Mouse (Mus musculus) CH12.LX (cell line): Measurements from ENCODE around the gene Dennd1a. TPM values are rescaled to one million over a fixed set of nuclear protein-coding genes. Genes with fewer than 3 reads are reported as not detected.

Source experiments
- DNase-seq: peaks from one replicate; pipeline ENCODE4 v3.0.0-alpha.2; 2013; ENCODE audit errors: extremely low read depth
- H3K27ac ChIP-seq: 2 replicates; pipeline ENCODE4 v1.5.1; 2012; ENCODE audit warnings: low read depth, mild to moderate bottlenecking, control low read depth, moderate library complexity; ENCODE audit not compliant: insufficient read depth
- H3K27me3 ChIP-seq: replicated peaks from 2 replicates; pipeline ENCODE3; 2012; ENCODE audit warnings: inconsistent platforms
- H3K36me3 ChIP-seq, 2 experiments: replicated peaks in 1 of 2; 2 replicates each; pipeline versions ENCODE3 to v1.6.1; 2012; ENCODE audit warnings: inconsistent platforms in 1 of 2, low read length in 1 of 2, mild to moderate bottlenecking in 1 of 2, mixed read lengths in 1 of 2, moderate library complexity in 1 of 2; ENCODE audit not compliant: control insufficient read depth in 1 of 2, insufficient read depth in 1 of 2
- H3K4me1 ChIP-seq, 2 experiments: 2 replicates each; pipeline ENCODE4 v1.6.1; 2012; ENCODE audit warnings: inconsistent platforms in 1 of 2, moderate library complexity in 1 of 2; ENCODE audit not compliant: insufficient read depth in 2 of 2, control insufficient read depth in 1 of 2
- H3K4me2 ChIP-seq: 2 replicates; pipeline ENCODE4 v1.6.1; 2012; ENCODE audit warnings: low read depth, mild to moderate bottlenecking, control low read depth; ENCODE audit not compliant: poor library complexity, insufficient read depth, severe bottlenecking
- H3K4me3 ChIP-seq, 3 experiments: fragments of 150-350 bp in 1 of 3; sonication (generic) in 1 of 3; replicated peaks in 1 of 3; 2 replicates each; pipeline versions ENCODE3 to v1.5.1; 2011 to 2012; ENCODE audit warnings: low read depth in 2 of 3, low read length in 2 of 3, mild to moderate bottlenecking in 2 of 3, moderate library complexity in 2 of 3, control low read depth in 1 of 3, improper control_type of control experiment in 1 of 3, inconsistent platforms in 1 of 3, mixed read lengths in 1 of 3; ENCODE audit not compliant: poor library complexity in 1 of 3
- H3K79me2 ChIP-seq: replicated peaks from 2 replicates; pipeline ENCODE4 v1.6.1; 2012; ENCODE audit warnings: mild to moderate bottlenecking, moderate library complexity; ENCODE audit not compliant: control insufficient read depth, poor library complexity, insufficient read depth, severe bottlenecking; ENCODE audit errors: extremely low read depth
- H3K9ac ChIP-seq: 2 replicates; pipeline ENCODE4 v1.6.1; 2012; ENCODE audit warnings: low read depth, mild to moderate bottlenecking, control low read depth, moderate library complexity; ENCODE audit not compliant: insufficient read depth
- H3K9me3 ChIP-seq: replicated peaks from 2 replicates; pipeline ENCODE3; 2012; ENCODE audit warnings: low read length, inconsistent platforms, mixed read lengths
- BHLHE40 ChIP-seq: IDR thresholded peaks from 2 replicates; pipeline ENCODE4 v1.6.1; 2011; ENCODE audit warnings: mild to moderate bottlenecking, low read depth, low read length, improper control_type of control experiment
- ELF1 ChIP-seq: IDR thresholded peaks from 2 replicates; pipeline ENCODE4 v1.6.1; 2014; ENCODE audit warnings: low read depth, mild to moderate bottlenecking, inconsistent platforms, low read length, improper control_type of control experiment
- EP300 ChIP-seq: IDR thresholded peaks from 2 replicates; pipeline ENCODE4 v1.6.1; 2011; ENCODE audit warnings: low read length, improper control_type of control experiment
- JUN ChIP-seq: IDR thresholded peaks from 2 replicates; pipeline ENCODE4 v1.6.1; 2011; ENCODE audit warnings: low read depth, mild to moderate bottlenecking, low read length, improper control_type of control experiment, moderate library complexity; ENCODE audit not compliant: insufficient read depth
- JUND ChIP-seq: conservative IDR thresholded peaks from 2 replicates; pipeline ENCODE4 v1.6.1; 2011; ENCODE audit warnings: low read depth, low read length, improper control_type of control experiment
- MAFK ChIP-seq: IDR thresholded peaks from 2 replicates; pipeline ENCODE4 v1.6.1; 2011; ENCODE audit warnings: low read length, improper control_type of control experiment; ENCODE audit not compliant: insufficient replicate concordance
- PAX5 ChIP-seq: IDR thresholded peaks from 2 replicates; pipeline ENCODE4 v1.6.1; 2012; ENCODE audit warnings: low read length, inconsistent platforms, mixed read lengths
- POLR2AphosphoS2 ChIP-seq: IDR thresholded peaks from 2 replicates; pipeline ENCODE4 v1.6.1; 2011; ENCODE audit warnings: low read depth, low read length, improper control_type of control experiment
- SIN3A ChIP-seq: IDR thresholded peaks from 2 replicates; pipeline ENCODE4 v1.6.1; 2012; ENCODE audit warnings: low read length, improper control_type of control experiment, inconsistent platforms
- TCF12 ChIP-seq: IDR thresholded peaks from 2 replicates; pipeline ENCODE4 v1.6.1; 2014; ENCODE audit warnings: low read depth, mild to moderate bottlenecking, inconsistent platforms, low read length, improper control_type of control experiment
- USF1 ChIP-seq: IDR thresholded peaks from 2 replicates; pipeline ENCODE4 v1.6.1; 2014; ENCODE audit warnings: low read depth, mild to moderate bottlenecking, inconsistent platforms, low read length, improper control_type of control experiment
- USF2 ChIP-seq: conservative IDR thresholded peaks from 2 replicates; pipeline ENCODE4 v1.6.1; 2011; ENCODE audit warnings: low read depth, low read length, improper control_type of control experiment
- ZC3H11A ChIP-seq: IDR thresholded peaks from 2 replicates; pipeline ENCODE4 v1.6.1; 2012; ENCODE audit warnings: low read depth, mild to moderate bottlenecking, inconsistent platforms, low read length, improper control_type of control experiment
- dilution Hi-C: fragments of 300-500 bp; cut with MboI; formaldehyde crosslinking; loops from 2 replicates; pipeline ENCODE4 v1.14.3; 2020; ENCODE audit warnings: low sequenced_read_pairs; ENCODE audit not compliant: extremely low pct_unique_long_range_greater_than_20kb, extremely low pct_ligation_motif_present
- in situ Hi-C: fragments of 300-500 bp; cut with MboI; formaldehyde crosslinking; loops from 3 replicates; pipeline ENCODE4 v1.14.3; 2019; ENCODE audit warnings: low sequenced_read_pairs, low pct_ligation_motif_present, low pct_unique_long_range_greater_than_20kb, mixed read lengths
- polyA plus RNA-seq: library from polyadenylated mRNA; unstranded; fragments of >175 nt; gene quantifications from 2 replicates; pipeline ENCODE4 v1.2.1, GENCODE M21; 2012; ENCODE audit warnings: low read depth; ENCODE audit not compliant: insufficient read length
- total RNA-seq, 2 experiments: library from RNA; depleted of rRNA; stranded (reverse); fragments of 300-350 nt in 1 of 2; fragments of >200 nt in 1 of 2; gene quantifications; 2 replicates each; pipeline ENCODE4 v1.2.3; 2012 to 2014

The Dennd1a gene
- total and polyA plus RNA-seq, 3 experiments = 2.7 to 7.3 (median 4.3) TPM

DNA sequence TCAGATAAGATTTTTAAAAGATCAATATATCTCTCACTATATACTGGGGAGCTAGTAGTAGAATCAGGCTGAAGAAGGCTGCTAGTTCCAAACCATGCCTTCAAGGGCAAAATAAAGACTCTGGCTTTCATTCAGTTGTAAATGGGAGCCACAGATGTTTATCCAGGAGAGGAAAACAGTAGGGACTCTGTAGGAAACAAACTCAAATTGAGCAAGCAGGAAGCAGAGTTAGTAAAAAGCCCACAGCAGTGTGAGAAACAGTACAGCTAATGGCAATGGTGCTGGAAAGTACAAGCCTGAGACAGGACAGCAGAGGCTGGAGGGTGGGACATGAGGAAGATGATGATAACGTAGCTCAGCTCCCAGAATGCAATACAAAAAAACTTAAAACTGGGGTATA lies 103.3 kb downstream of the Dennd1a start:
- Histone ChIP-seq H3K27ac (no peak overlapping the region), H3K4me3 (no peak overlapping the region), H3K27me3 (no peaks in the 10 kb centered on the region), H3K9me3 (no peaks in the 10 kb centered on the region), H3K9ac (no peak overlapping the region), H3K4me1 (peaks cover 0 to 12% of the 10 kb centered on the region in 2 experiments; a peak in 2 of 4 replicates), H3K4me2 (no peak overlapping the region), H3K36me3 (no peaks in the 10 kb centered on the region), H3K79me2 (no peaks in the 10 kb centered on the region)
- DNase-seq = no peak
- in situ Hi-C loops = no loop called here
- TF ChIP-seq USF2 (no peak), USF1 (no peak), TCF12 (no peak), JUN (no peak), EP300 (no peak), POLR2AphosphoS2 (no peak)
- dilution Hi-C loops = no loop called here

GRCm38 (mm10) chr2:38182283-38182682 lies 104.9 kb downstream of the Dennd1a start:
- no peaks in the 10 kb centered on the region for H3K9me3 ChIP-seq

GRCm38 (mm10) chr2:38177583-38177978 lies 109.6 kb downstream of the Dennd1a start:
- in situ Hi-C loops (no loop called here), dilution Hi-C loops (no loop called here)
- no peaks in the 10 kb centered on the region for H3K4me1 ChIP-seq
- H3K36me3 ChIP-seq = no peaks in the 10 kb centered on the region
- no peak overlapping the region for H3K4me2 ChIP-seq
- H3K27ac ChIP-seq = no peak overlapping the region
- TF ChIP-seq JUN (no peak), ZC3H11A (no peak), ELF1 (no peak), SIN3A (no peak), MAFK (no peak), PAX5 (no peak), BHLHE40 (no peak)
- no peak overlapping the region for H3K9ac ChIP-seq
- no peaks in the 10 kb centered on the region for H3K9me3 ChIP-seq
- no peak for DNase-seq
- H3K4me3 ChIP-seq = no peak overlapping the region
- H3K79me2 ChIP-seq = no peaks in the 10 kb centered on the region
- H3K27me3 ChIP-seq = no peaks in the 10 kb centered on the region

More at GRCm38 (mm10) chr2:38182283-38182682, 104.9 kb downstream of the Dennd1a start:
- DNase-seq = no peak
- H3K9ac ChIP-seq = no peak overlapping the region
- no peak overlapping the region for H3K27ac ChIP-seq
- H3K79me2 ChIP-seq = no peaks in the 10 kb centered on the region
- H3K27me3 ChIP-seq = no peaks in the 10 kb centered on the region
- in situ Hi-C loops = no loop called here
- dilution Hi-C loops = no loop called here
- H3K36me3 ChIP-seq = no peaks in the 10 kb centered on the region
- peaks cover 0 to 12% of the 10 kb centered on the region in 2 experiments; a peak in 2 of 4 replicates for H3K4me1 ChIP-seq
- no peak overlapping the region for H3K4me2 ChIP-seq
- TF ChIP-seq USF2 (no peak), PAX5 (no peak), JUND (no peak)
- H3K4me3 ChIP-seq = no peak overlapping the region
